Mouse (Mus musculus): ENCODE results near the gene Ercc2. TPM values are rescaled to one million over a fixed set of nuclear protein-coding genes. Genes with fewer than 3 reads are reported as not detected.

The Ercc2 gene
- 5.9 and 6.2 TPM in 2 replicates for polyA plus RNA-seq (2015; fragmentation: Nextera tagmentation; extraction: Ambion mirVana)

GRCm38 (mm10) chr7:19381377-19382165 is at the start of gene Ercc2:
TSS of gene Ercc2 (plus strand) at chr7:19382010.
- no peak within 1 kb of the TSS for H3K27ac ChIP-seq (ENCODE audit: low read length)
- H3K36me3 ChIP-seq (ENCODE audit: control insufficient read depth, insufficient read depth) = peaks cover 4% of the 10 kb centered on the region
- ATAC-seq (ENCODE audit: low read depth) = peak; percentile 99
- H3K4me2 ChIP-seq (ENCODE audit: low read depth, low read length) = peak within 1 kb of the TSS; percentile 94
- no peaks in the 10 kb centered on the region for H3K9me3 ChIP-seq (replicated peaks; ENCODE audit: control insufficient read depth, low read length)
- whole genome bisulfite sequencing (ENCODE audit: insufficient replicate concordance) = 4% methylated on average over 48 of the region's 48 CpGs
- peaks cover 15% of the 10 kb centered on the region for H3K4me1 ChIP-seq (ENCODE audit: control insufficient read depth, low read depth, low read length)
- H3K9ac ChIP-seq (ENCODE audit: low read depth, low read length) = peak within 1 kb of the TSS; percentile 76
- peak within 1 kb of the TSS; percentile 85 for H3K4me3 ChIP-seq (ENCODE audit: low read depth, low read length)
- no peaks in the 10 kb centered on the region for H3K27me3 ChIP-seq (ENCODE audit: control insufficient read depth, insufficient read depth, low read depth, low read length)

- Histone ChIP-seq H3K9me3 (replicated peaks; ENCODE audit: control insufficient read depth, low read length) (0 out of 2 replicates have a peak, but pooled peaks cover 3% of the 10 kb centered on the region), H3K27ac (ENCODE audit: low read length) (peak overlapping the region; percentile 59; the same call in 1 of the 2 replicates), H3K36me3 (ENCODE audit: control insufficient read depth, insufficient read depth) (no peaks in the 10 kb centered on the region), H3K4me1 (ENCODE audit: control insufficient read depth, low read depth, low read length) (peaks cover 6% of the 10 kb centered on the region), H3K4me3 (ENCODE audit: low read depth, low read length) (peak overlapping the region; percentile 66), H3K9ac (ENCODE audit: low read depth, low read length) (peak overlapping the region; percentile 61), H3K27me3 (ENCODE audit: control insufficient read depth, insufficient read depth, low read depth, low read length) (peaks cover 7% of the 10 kb centered on the region), H3K4me2 (ENCODE audit: low read depth, low read length) (peak overlapping the region; percentile 81)
- ATAC-seq (ENCODE audit: low read depth) = peak; percentile 60
- under 1% methylated on average over 52 of the region's 52 CpGs for WGBS (ENCODE audit: insufficient replicate concordance)
Measured at GRCm38 (mm10) chr7:19332709-19333352, 49.0 kb upstream of the Ercc2 start.

GRCm38 (mm10) chr7:19335583-19335982 is 46.2 kb upstream of the Ercc2 start:
- Histone ChIP-seq H3K27ac (ENCODE audit: low read length) (no peak overlapping the region), H3K9me3 (replicated peaks; ENCODE audit: control insufficient read depth, low read length) (no peaks in the 10 kb centered on the region), H3K4me2 (ENCODE audit: low read depth, low read length) (no peak overlapping the region), H3K4me3 (ENCODE audit: low read depth, low read length) (no peak overlapping the region), H3K36me3 (ENCODE audit: control insufficient read depth, insufficient read depth) (no peaks in the 10 kb centered on the region), H3K4me1 (ENCODE audit: control insufficient read depth, low read depth, low read length) (peaks cover 8% of the 10 kb centered on the region; the same call in 1 of the 2 replicates), H3K9ac (ENCODE audit: low read depth, low read length) (no peak overlapping the region), H3K27me3 (ENCODE audit: control insufficient read depth, insufficient read depth, low read depth, low read length) (peaks cover 7% of the 10 kb centered on the region)
- peak; percentile 45; the same call in 1 of the 2 replicates for ATAC-seq (ENCODE audit: low read depth)
- 29% methylated on average over 3 of the region's 3 CpGs for WGBS (ENCODE audit: insufficient replicate concordance)

- ATAC-seq (ENCODE audit: low read depth) = no peak
- no peak overlapping the region for H3K27ac ChIP-seq (ENCODE audit: low read length)
- H3K9me3 ChIP-seq (replicated peaks; ENCODE audit: control insufficient read depth, low read length) = no peaks in the 10 kb centered on the region
- no peak overlapping the region for H3K9ac ChIP-seq (ENCODE audit: low read depth, low read length)
- WGBS (ENCODE audit: insufficient replicate concordance) = 43% methylated on average over 10 of the region's 10 CpGs
- H3K4me3 ChIP-seq (ENCODE audit: low read depth, low read length) = no peak overlapping the region
- peaks cover 20% of the 10 kb centered on the region for H3K27me3 ChIP-seq (ENCODE audit: control insufficient read depth, insufficient read depth, low read depth, low read length)
- no peaks in the 10 kb centered on the region for H3K36me3 ChIP-seq (ENCODE audit: control insufficient read depth, insufficient read depth)
- H3K4me2 ChIP-seq (ENCODE audit: low read depth, low read length) = no peak overlapping the region
- peaks cover 12% of the 10 kb centered on the region for H3K4me1 ChIP-seq (ENCODE audit: control insufficient read depth, low read depth, low read length)
Measured at GRCm38 (mm10) chr7:19337122-19337521, 44.7 kb upstream of the Ercc2 start.

GRCm38 (mm10) chr7:19338060-19338459 is 43.8 kb upstream of the Ercc2 start:
- H3K9ac ChIP-seq (ENCODE audit: low read depth, low read length) = no peak overlapping the region
- no peak overlapping the region for H3K4me2 ChIP-seq (ENCODE audit: low read depth, low read length)
- no peak overlapping the region for H3K27ac ChIP-seq (ENCODE audit: low read length)
- peaks cover 24% of the 10 kb centered on the region for H3K27me3 ChIP-seq (ENCODE audit: control insufficient read depth, insufficient read depth, low read depth, low read length)
- H3K36me3 ChIP-seq (ENCODE audit: control insufficient read depth, insufficient read depth) = no peaks in the 10 kb centered on the region
- WGBS (ENCODE audit: insufficient replicate concordance) = 39% methylated on average over 2 of the region's 2 CpGs
- ATAC-seq (ENCODE audit: low read depth) = 0 out of 2 replicates have a peak, but pooled peaks have one; percentile 17
- peaks cover 11% of the 10 kb centered on the region for H3K4me1 ChIP-seq (ENCODE audit: control insufficient read depth, low read depth, low read length)
- no peak overlapping the region for H3K4me3 ChIP-seq (ENCODE audit: low read depth, low read length)
- H3K9me3 ChIP-seq (replicated peaks; ENCODE audit: control insufficient read depth, low read length) = no peaks in the 10 kb centered on the region

- H3K4me2 ChIP-seq (ENCODE audit: low read depth, low read length) = no peak overlapping the region
- no peaks in the 10 kb centered on the region for H3K36me3 ChIP-seq (ENCODE audit: control insufficient read depth, insufficient read depth)
- 48% methylated on average over 7 of the region's 7 CpGs for WGBS (ENCODE audit: insufficient replicate concordance)
- ATAC-seq (ENCODE audit: low read depth) = no peak
- H3K27ac ChIP-seq (ENCODE audit: low read length) = no peak overlapping the region
- H3K4me3 ChIP-seq (ENCODE audit: low read depth, low read length) = no peak overlapping the region
- no peak overlapping the region for H3K9ac ChIP-seq (ENCODE audit: low read depth, low read length)
- H3K9me3 ChIP-seq (replicated peaks; ENCODE audit: control insufficient read depth, low read length) = no peaks in the 10 kb centered on the region
- peaks cover 24% of the 10 kb centered on the region for H3K27me3 ChIP-seq (ENCODE audit: control insufficient read depth, insufficient read depth, low read depth, low read length)
- peaks cover 11% of the 10 kb centered on the region for H3K4me1 ChIP-seq (ENCODE audit: control insufficient read depth, low read depth, low read length)
Measured at GRCm38 (mm10) chr7:19338596-19338995, 43.2 kb upstream of the Ercc2 start.

GRCm38 (mm10) chr7:19341250-19341649 is 40.6 kb upstream of the Ercc2 start:
- ATAC-seq (ENCODE audit: low read depth) = no peak
- H3K9ac ChIP-seq (ENCODE audit: low read depth, low read length) = no peak overlapping the region
- H3K4me3 ChIP-seq (ENCODE audit: low read depth, low read length) = no peak overlapping the region
- H3K27ac ChIP-seq (ENCODE audit: low read length) = no peak overlapping the region
- H3K27me3 ChIP-seq (ENCODE audit: control insufficient read depth, insufficient read depth, low read depth, low read length) = peaks cover 24% of the 10 kb centered on the region
- no peak overlapping the region for H3K4me2 ChIP-seq (ENCODE audit: low read depth, low read length)
- 22% methylated on average over 10 of the region's 10 CpGs for WGBS (ENCODE audit: insufficient replicate concordance)
- H3K9me3 ChIP-seq (replicated peaks; ENCODE audit: control insufficient read depth, low read length) = no peaks in the 10 kb centered on the region
- H3K4me1 ChIP-seq (ENCODE audit: control insufficient read depth, low read depth, low read length) = peaks cover 23% of the 10 kb centered on the region
- H3K36me3 ChIP-seq (ENCODE audit: control insufficient read depth, insufficient read depth) = no peaks in the 10 kb centered on the region

GRCm38 (mm10) chr7:19341761-19342409 is 39.9 kb upstream of the Ercc2 start:
- ATAC-seq (ENCODE audit: low read depth) = no peak
- WGBS (ENCODE audit: insufficient replicate concordance) = 2% methylated on average over 41 of the region's 41 CpGs
- H3K4me2 ChIP-seq (ENCODE audit: low read depth, low read length) = peak overlapping the region; percentile 19; the same call in 1 of the 2 replicates
- peaks cover 23% of the 10 kb centered on the region for H3K4me1 ChIP-seq (ENCODE audit: control insufficient read depth, low read depth, low read length)
- no peak overlapping the region for H3K9ac ChIP-seq (ENCODE audit: low read depth, low read length)
- H3K9me3 ChIP-seq (replicated peaks; ENCODE audit: control insufficient read depth, low read length) = no peaks in the 10 kb centered on the region
- H3K27me3 ChIP-seq (ENCODE audit: control insufficient read depth, insufficient read depth, low read depth, low read length) = peaks cover 24% of the 10 kb centered on the region
- H3K4me3 ChIP-seq (ENCODE audit: low read depth, low read length) = peak overlapping the region; percentile 35
- H3K36me3 ChIP-seq (ENCODE audit: control insufficient read depth, insufficient read depth) = no peaks in the 10 kb centered on the region
- H3K27ac ChIP-seq (ENCODE audit: low read length) = no peak overlapping the region

Measured in liver, embryonic 16.5 days (tissue).